Mouse (Mus musculus) ES-Bruce4 (cell line): ENCODE results near the gene Txndc11.

Source experiments
- CTCF ChIP-seq: IDR thresholded peaks from one replicate; pipeline ENCODE4 v1.8.1; 2011; ENCODE audit warnings: low read depth, low read length
- EP300 ChIP-seq: IDR thresholded peaks from 2 replicates; pipeline ENCODE4 v1.6.1; 2011; ENCODE audit warnings: low read depth, low read length; ENCODE audit not compliant: insufficient read depth
- POLR2A ChIP-seq: IDR thresholded peaks from one replicate; pipeline ENCODE4 v1.8.1; 2011; ENCODE audit warnings: low read length; ENCODE audit not compliant: insufficient read depth

DNA sequence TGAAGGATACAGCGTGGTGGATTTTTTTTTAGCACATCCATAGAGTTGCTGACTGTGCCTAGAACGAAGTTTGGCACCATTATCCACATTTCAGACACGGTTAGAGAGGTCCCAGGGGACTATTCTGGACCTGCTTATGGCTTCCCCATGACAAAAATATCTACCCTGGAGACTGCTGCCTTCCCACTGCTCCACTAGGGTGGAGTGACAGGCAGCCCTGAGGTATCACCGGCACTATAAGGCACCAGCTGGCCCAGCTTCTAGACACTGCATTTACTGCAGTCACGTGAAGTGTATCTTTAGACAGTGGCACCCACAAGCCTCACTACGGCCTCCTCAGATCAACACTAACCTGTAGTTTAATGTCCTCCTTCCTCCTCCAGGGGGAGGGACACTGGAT lies 79.6 kb downstream of the Txndc11 start:
- TF ChIP-seq CTCF, result no peak
- no peak for TF ChIP-seq POLR2A
- no peak for TF ChIP-seq EP300
